Mouse (Mus musculus) brain, embryonic 14.5 days (tissue): ENCODE measurements around the gene Pcgf1.

Experiments
- CTCF ChIP-seq: fragments of 200-500 bp; IDR thresholded peaks from 2 replicates; pipeline ENCODE4 v1.5.1; 2012; ENCODE audit warnings: inconsistent platforms, mild to moderate bottlenecking, moderate library complexity, borderline replicate concordance; ENCODE audit not compliant: insufficient read depth, insufficient read length; ENCODE audit errors: extremely low read depth
- POLR2A ChIP-seq: fragments of 200-500 bp; IDR thresholded peaks from 2 replicates; pipeline ENCODE4 v1.6.1; 2012; ENCODE audit warnings: mild to moderate bottlenecking, inconsistent platforms, borderline replicate concordance; ENCODE audit not compliant: poor library complexity, insufficient read depth, insufficient read length, severe bottlenecking; ENCODE audit errors: extremely low read depth

GRCm38 (mm10) chr6:83068706-83069487 is 8.8 kb upstream of the Pcgf1 start:
- TF ChIP-seq CTCF (no peak), POLR2A (no peak)
